Mouse (Mus musculus) hindbrain, embryonic 11.5 days (tissue): ENCODE data around the gene Fxyd4. TPM values are rescaled to one million over a fixed set of nuclear protein-coding genes. Genes with fewer than 3 reads are reported as not detected.

Source experiments
- ATAC-seq: fragments of 200-750 bp; cut with Nextera tagmentation; 2 replicates; pipeline ENCODE4 v1.8.0; 2017; ENCODE audit warnings: mild to moderate bottlenecking, moderate TSS enrichment, moderate library complexity; ENCODE audit not compliant: low FRiP score
- DNase-seq: peaks from one replicate; pipeline ENCODE4 v3.0.0-alpha.2; 2015; ENCODE audit warnings: low spot score
- H3K27ac ChIP-seq: fragments of 300-500 bp; sonication (generic); 2 replicates; pipeline ENCODE4 v1.5.1; 2014; ENCODE audit warnings: mild to moderate bottlenecking, low read depth, low read length
- H3K27me3 ChIP-seq: fragments of 300-500 bp; sonication (generic); 2 replicates; pipeline ENCODE4 v1.6.1; 2014; ENCODE audit warnings: mild to moderate bottlenecking, low read length, moderate library complexity, mixed read lengths; ENCODE audit not compliant: control insufficient read depth, insufficient read depth
- H3K36me3 ChIP-seq: fragments of 300-500 bp; sonication (generic); 2 replicates; pipeline ENCODE4 v1.6.1; 2014; ENCODE audit warnings: mild to moderate bottlenecking, low read length, moderate library complexity, mixed read lengths; ENCODE audit not compliant: control insufficient read depth, insufficient read depth
- H3K4me1 ChIP-seq: fragments of 300-500 bp; sonication (generic); replicated peaks from 2 replicates; pipeline ENCODE4 v1.6.1; 2014; ENCODE audit warnings: low read length, mixed read lengths; ENCODE audit not compliant: control insufficient read depth, insufficient read depth
- H3K4me2 ChIP-seq: fragments of 300-500 bp; sonication (generic); replicated peaks from 2 replicates; pipeline ENCODE4 v1.6.1; 2014; ENCODE audit warnings: mild to moderate bottlenecking, low read depth, low read length
- H3K4me3 ChIP-seq: fragments of 300-500 bp; sonication (generic); 2 replicates; pipeline ENCODE4 v1.5.1; 2014; ENCODE audit warnings: low read depth, low read length
- H3K9ac ChIP-seq: fragments of 300-500 bp; sonication (generic); 2 replicates; pipeline ENCODE4 v1.6.1; 2014; ENCODE audit warnings: low read depth, low read length
- H3K9me3 ChIP-seq: fragments of 300-500 bp; sonication (generic); 2 replicates; pipeline ENCODE4 v1.6.1; 2016; ENCODE audit warnings: low read length; ENCODE audit not compliant: control insufficient read depth
- WGBS: fragments of 180-500 bp; shearing (Covaris S2); extraction: QIAGEN DNeasy Blood & Tissue Kit; methylation state at CpG from one replicate; pipeline ENCODE4 v1.1.7; 2014; 5-methylcytosine and 5-hydroxymethylcytosine counted together
- polyA plus RNA-seq: library from polyadenylated mRNA; unstranded; fragments of >200 nt; fragmentation: Nextera tagmentation; extraction: Ambion mirVana; gene quantifications from 2 replicates; pipeline ENCODE4 v1.2.1, GENCODE M21; 2014

Gene Fxyd4
- polyA plus RNA-seq, 1 experiment from 2014 or later, result 2.5 TPM

DNA sequence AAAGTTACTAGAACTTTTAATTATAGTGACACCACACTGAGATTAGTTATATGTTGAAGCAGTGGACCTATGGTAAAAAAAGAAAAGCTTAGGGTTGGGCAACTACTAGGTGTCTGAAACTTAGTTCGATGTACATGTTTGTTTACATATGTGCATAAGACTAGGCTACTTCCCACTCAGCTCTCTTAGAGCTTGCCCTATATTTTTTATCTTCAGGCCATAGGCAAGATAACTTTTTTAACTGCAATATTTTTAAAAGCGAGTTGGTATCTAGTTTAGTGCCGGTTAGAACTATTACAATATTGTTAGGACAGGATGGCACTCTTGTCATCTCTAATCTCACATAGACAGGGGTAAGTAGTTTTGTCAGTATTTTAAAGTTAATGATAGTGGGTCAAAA is 15.5 kb downstream of the Fxyd4 start:
- Histone ChIP-seq H3K9ac (no peak overlapping the region), H3K9me3 (no peaks in the 10 kb centered on the region), H3K27me3 (no peaks in the 10 kb centered on the region), H3K4me2 (no peak overlapping the region), H3K4me3 (no peak overlapping the region), H3K27ac (no peak overlapping the region), H3K36me3 (no peaks in the 10 kb centered on the region), H3K4me1 (peaks cover 2% of the 10 kb centered on the region; the same call in 1 of the 2 replicates)
- DNase-seq, result no peak
- ATAC-seq, result no peak
- 98% methylated on average over 3 of the region's 3 CpGs for WGBS

DNA sequence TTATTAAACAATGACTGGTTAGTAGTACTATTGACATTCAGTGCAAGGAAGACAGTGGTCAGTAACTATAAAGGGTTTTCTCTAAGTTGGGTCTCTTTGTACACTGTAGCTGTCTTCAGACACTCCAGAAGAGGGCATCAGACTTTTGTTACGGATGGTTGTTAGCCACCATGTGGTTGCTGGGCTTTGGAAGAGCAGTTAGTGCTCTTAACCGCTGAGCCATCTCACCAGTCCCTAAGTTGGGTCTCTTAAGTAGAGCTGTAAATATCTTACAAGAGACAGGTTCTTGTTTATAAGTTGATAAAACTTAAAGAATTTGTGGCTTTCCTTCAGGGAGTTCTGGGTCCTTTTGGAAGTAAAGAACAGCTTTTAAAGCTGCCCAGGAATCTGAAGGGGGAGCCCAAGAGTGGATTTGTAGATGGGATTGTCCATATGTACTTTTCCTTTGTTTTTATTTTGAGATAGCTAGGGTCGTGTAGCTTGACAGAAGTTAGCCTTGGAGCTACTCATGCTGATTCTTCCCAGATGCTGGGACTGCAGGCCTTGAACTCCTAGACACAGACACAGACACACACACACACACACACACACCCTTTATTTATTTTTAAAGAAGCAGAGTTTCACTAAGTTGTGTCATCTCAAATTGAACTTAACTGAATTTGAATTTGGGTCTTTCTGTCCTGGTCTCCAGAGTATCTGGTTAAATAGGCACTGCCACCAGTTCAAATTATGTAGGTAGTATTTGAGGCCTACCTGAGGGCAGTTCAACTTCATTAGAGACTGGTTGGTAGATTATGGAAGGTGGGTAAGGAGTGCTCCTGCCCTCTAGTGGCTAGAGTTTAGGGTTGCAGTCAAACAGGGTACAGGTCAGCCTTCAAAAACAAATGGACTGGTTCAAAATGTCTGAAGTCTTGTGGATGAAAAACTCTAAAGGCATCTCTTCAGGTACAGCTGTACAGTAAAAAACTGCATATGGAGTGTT is 16.5 kb downstream of the Fxyd4 start:
- Histone ChIP-seq H3K9ac (no peak overlapping the region), H3K27ac (no peak overlapping the region), H3K36me3 (no peaks in the 10 kb centered on the region), H3K27me3 (no peaks in the 10 kb centered on the region), H3K4me1 (peaks cover 4% of the 10 kb centered on the region), H3K9me3 (no peaks in the 10 kb centered on the region), H3K4me2 (no peak overlapping the region), H3K4me3 (no peak overlapping the region)
- DNase-seq (peak; percentile 59), ATAC-seq (no peak)
- WGBS, result 76% methylated on average over 3 of the region's 3 CpGs

DNA sequence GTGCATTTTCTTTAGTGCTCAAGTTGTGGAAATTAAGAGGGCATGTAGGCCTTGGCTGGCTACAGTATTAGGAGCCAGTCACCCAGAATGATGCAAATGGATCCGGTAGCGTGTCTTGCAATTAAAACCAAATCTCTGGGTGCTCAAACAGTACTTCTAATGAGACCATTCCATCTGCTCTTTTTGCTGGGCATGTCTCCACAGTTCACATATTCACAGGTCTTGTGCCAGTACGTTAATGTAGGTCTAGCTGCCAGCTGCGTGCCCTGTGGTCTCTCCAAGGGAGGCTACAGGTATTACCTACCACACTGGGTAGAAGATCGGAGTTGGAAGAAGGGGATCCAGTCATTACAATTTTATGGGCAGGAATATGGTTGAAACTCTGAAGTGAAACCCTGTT is 19.4 kb downstream of the Fxyd4 start:
- Histone ChIP-seq H3K27ac (0 out of 2 replicates have a peak overlapping the region, but pooled peaks have one; percentile 75), H3K9me3 (no peaks in the 10 kb centered on the region), H3K9ac (peak overlapping the region; percentile 68), H3K36me3 (no peaks in the 10 kb centered on the region), H3K4me2 (peak overlapping the region; percentile 69), H3K4me1 (peaks cover 4% of the 10 kb centered on the region), H3K4me3 (peak overlapping the region; percentile 57), H3K27me3 (no peaks in the 10 kb centered on the region)
- WGBS, result 44% methylated on average over 5 of the region's 5 CpGs
- ATAC-seq (no peak), DNase-seq (peak; percentile 32)

DNA sequence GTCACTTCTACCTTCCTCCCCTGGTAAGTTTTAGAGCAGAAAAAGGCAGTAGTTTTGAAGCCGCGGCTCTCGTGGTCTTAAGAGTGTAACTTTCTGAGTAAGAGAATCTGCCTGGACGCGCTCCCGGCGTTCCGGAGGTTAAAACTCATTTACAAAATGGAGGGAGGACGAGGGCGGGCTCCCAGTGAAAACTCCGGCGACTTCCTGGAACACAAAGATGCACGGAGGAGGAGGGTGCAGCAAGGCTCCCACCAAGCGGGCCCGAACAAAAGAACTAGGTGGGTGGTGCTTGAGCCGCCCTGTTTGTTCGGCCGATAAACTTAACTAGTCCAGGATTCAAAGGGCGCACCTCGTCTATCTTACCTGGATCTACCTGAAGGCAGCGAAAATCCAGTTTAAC is 19.9 kb downstream of the Fxyd4 start:
- DNase-seq (peak; percentile 72), ATAC-seq (peak; percentile 73)
- no peaks in the 10 kb centered on the region for H3K36me3 ChIP-seq
- H3K4me1 ChIP-seq, result peaks cover 4% of the 10 kb centered on the region
- WGBS, result 2% methylated on average over 21 of the region's 21 CpGs
- H3K27me3 ChIP-seq, result no peaks in the 10 kb centered on the region
- no peaks in the 10 kb centered on the region for H3K9me3 ChIP-seq
- peak overlapping the region; percentile 69 for H3K4me2 ChIP-seq
- H3K27ac ChIP-seq, result peak overlapping the region; percentile 75
- H3K9ac ChIP-seq, result peak overlapping the region; percentile 68
- H3K4me3 ChIP-seq, result peak overlapping the region; percentile 57

DNA sequence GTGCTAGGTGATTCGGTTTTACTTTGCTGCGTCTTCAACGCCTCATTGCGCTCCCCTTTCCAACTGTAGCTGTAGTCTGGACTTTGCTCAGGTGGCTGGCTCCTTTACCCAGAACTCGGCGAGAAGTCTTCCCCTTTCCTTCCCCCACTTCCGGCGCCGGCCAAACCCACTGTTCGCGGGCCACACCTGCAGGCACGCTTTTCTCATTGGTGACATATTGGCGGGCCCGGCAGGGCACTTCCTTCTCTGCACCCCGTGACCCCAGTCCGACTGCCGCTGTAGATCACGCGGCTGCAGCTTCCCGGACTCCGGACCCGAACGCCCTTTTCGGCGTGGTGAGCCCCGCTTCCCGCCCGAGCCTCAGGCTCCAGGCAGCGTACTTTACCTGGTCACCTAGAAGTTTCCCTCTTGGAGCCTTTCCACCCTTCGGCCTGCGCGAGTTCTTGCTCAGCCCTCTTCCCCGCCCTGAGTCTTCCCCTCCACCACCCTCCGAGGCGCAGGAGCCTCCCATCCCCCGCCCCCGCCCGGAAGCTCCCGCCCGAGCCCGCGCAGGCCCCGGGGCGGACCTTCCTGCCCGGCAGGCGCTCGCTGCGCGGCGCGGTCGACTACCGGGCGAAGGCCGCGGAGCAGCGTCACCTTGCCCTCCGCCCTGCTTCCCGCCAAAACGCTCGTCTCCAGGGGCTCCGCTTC is 20.6 kb downstream of the Fxyd4 start:
- Histone ChIP-seq H3K9ac (peak overlapping the region; percentile 68), H3K4me3 (peak overlapping the region; percentile 57), H3K9me3 (no peaks in the 10 kb centered on the region), H3K36me3 (no peaks in the 10 kb centered on the region), H3K27ac (peak overlapping the region; percentile 75), H3K4me1 (peaks cover 4% of the 10 kb centered on the region), H3K4me2 (peak overlapping the region; percentile 69), H3K27me3 (no peaks in the 10 kb centered on the region)
- 0% methylated on average over 56 of the region's 62 CpGs for WGBS
- DNase-seq, result peak; percentile 84
- peak; percentile 92 for ATAC-seq

DNA sequence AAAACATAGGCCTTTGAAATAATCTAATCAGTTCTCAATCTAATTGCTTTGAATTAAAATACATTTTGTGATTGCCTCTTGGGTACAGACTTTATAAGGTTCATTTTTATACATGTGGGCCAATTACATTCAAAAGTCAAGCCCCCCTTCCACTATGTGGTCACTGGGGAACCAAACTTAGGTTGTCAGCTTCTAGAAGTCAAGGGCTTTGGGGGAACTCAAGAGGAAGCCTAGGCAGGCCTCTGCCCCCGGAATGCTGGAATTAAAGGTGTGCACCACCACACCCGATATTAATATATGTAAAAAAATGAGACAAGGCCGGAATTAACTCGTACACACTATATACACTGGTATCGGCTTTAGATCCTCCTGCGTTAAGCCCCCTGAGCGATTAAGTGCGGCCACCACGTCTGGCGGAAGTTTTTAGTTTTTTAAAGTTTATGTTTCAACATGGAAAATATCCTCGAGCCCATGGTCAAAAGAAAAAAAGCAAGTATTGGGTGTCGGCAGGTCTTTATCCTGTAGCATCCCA is 21.2 kb downstream of the Fxyd4 start:
- H3K27me3 ChIP-seq, result no peaks in the 10 kb centered on the region
- H3K9me3 ChIP-seq, result no peaks in the 10 kb centered on the region
- peak overlapping the region; percentile 69 for H3K4me2 ChIP-seq
- H3K36me3 ChIP-seq, result no peaks in the 10 kb centered on the region
- no peak overlapping the region for H3K27ac ChIP-seq
- peaks cover 4% of the 10 kb centered on the region for H3K4me1 ChIP-seq
- 4% methylated on average over 12 of the region's 12 CpGs for WGBS
- 0 out of 2 replicates have a peak, but pooled peaks have one; percentile 6 for ATAC-seq
- H3K9ac ChIP-seq, result peak overlapping the region; percentile 68
- DNase-seq, result no peak
- H3K4me3 ChIP-seq, result peak overlapping the region; percentile 57

DNA sequence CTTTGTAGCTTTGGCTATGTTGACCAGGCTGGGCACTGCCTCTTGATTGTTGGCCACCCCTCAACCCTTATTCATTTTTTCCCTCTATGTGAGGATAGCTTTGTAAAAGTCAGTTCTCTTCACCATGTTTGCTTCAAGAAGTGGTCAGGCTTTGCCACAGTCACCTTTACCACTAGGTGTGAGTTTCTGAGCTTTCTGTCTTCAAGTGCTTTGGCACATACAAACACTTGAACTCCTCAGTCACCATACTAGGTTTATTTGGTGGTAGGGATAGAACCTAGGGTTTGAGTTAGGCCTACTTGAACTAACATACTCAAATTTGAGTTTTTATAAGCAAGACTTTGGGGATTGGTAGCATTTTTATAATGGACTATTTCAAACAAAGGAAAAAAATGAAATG is 23.0 kb downstream of the Fxyd4 start:
- DNase-seq (no peak), ATAC-seq (no peak)
- Histone ChIP-seq H3K9ac (no peak overlapping the region), H3K4me3 (no peak overlapping the region), H3K27ac (no peak overlapping the region), H3K27me3 (no peaks in the 10 kb centered on the region), H3K36me3 (no peaks in the 10 kb centered on the region), H3K4me1 (peaks cover 4% of the 10 kb centered on the region), H3K4me2 (no peak overlapping the region), H3K9me3 (no peaks in the 10 kb centered on the region)

DNA sequence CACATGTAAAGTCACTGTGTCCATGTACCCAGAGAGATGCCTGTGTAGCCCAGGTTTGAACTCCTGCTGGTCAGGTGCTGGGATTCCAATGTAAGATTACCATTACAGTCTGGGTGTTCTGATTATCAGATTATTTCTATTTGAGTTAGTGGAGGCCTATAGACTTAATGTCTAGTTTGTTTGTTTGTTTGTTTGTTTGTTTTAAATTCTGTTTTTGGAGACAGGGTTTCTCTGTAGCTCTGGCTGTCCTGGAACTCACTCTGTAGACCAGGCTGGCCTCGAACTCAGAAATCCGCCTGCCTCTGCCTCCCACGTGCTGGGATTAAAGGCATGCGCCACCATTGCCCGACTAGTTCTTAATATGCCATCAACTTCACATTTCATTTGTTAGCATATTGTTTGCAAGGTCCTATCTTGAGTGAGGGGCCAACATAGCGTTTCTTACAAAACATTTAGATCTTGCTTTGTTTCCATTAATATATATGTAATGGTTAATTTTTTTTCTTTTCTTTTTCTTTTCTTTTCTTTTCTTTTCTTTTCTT is 27.3 kb downstream of the Fxyd4 start:
- no peak overlapping the region for H3K4me2 ChIP-seq
- H3K9ac ChIP-seq, result no peak overlapping the region
- DNase-seq (no peak), ATAC-seq (no peak)
- no peaks in the 10 kb centered on the region for H3K9me3 ChIP-seq
- H3K27ac ChIP-seq, result no peak overlapping the region
- H3K4me3 ChIP-seq, result no peak overlapping the region
- 87% methylated on average over 6 of the region's 6 CpGs for WGBS
- no peaks in the 10 kb centered on the region for H3K36me3 ChIP-seq
- no peaks in the 10 kb centered on the region; the same call in 1 of the 2 replicates for H3K4me1 ChIP-seq
- no peaks in the 10 kb centered on the region for H3K27me3 ChIP-seq
